Mouse (Mus musculus): Measurements from ENCODE around the gene Plk1. TPM values are rescaled to one million over a fixed set of nuclear protein-coding genes. Genes with fewer than 3 reads are reported as not detected.

The Plk1 gene
- total and polyA plus RNA-seq, 2 experiments, result 0.42 to 0.74 TPM

DNA sequence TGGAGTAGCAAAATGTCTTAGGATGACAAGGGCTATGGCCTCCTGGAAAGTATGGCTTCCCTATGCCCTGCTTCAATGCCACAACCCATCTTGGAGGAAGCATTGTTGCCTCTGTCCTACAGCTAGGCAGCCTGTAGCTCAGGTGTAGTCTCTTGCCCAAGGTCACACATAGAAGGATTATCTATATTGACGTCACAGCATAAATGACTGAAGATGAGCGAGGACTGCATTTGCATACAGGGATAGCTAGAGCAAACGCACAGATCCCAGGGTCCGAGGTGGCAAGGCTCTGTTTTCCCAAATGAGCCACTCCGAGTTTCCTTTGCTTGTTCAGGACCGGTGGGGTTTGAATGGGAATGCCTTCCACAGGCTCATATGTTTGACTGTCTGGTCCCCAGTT lies 11.5 kb downstream of the Plk1 start:
- TF ChIP-seq CTCF (IDR thresholded peaks at IDR 0.05; ENCODE audit: low read depth, low read length) (no peak), POLR2A (IDR thresholded peaks at IDR 0.05; ENCODE audit: extremely low read depth, insufficient read depth, low read length) (no peak)
- no peak overlapping the region for H3K4me3 ChIP-seq (ENCODE audit: insufficient read depth, low read depth, low read length)
- no peak for DNase-seq (ENCODE audit: extremely low read depth, low read depth, low spot score)
- no peaks in the 10 kb centered on the region for H3K79me2 ChIP-seq (ENCODE audit: control insufficient read depth, insufficient read depth, low read length)
- no peaks in the 10 kb centered on the region for H3K27me3 ChIP-seq (ENCODE audit: control insufficient read depth, insufficient read depth, low read length)
- no peak overlapping the region for H3K9ac ChIP-seq (ENCODE audit: low read depth, low read length)
- no peaks in the 10 kb centered on the region for H3K36me3 ChIP-seq (ENCODE audit: control insufficient read depth, insufficient read depth, low read length)
- 90% methylated on average over 6 of the region's 6 CpGs for WGBS
- no peak overlapping the region for H3K27ac ChIP-seq (replicated peaks; ENCODE audit: insufficient read depth, low read depth, low read length)
- no peaks in the 10 kb centered on the region for H3K4me1 ChIP-seq (ENCODE audit: control insufficient read depth, insufficient read depth, low read length)

- Histone ChIP-seq H3K27me3 (ENCODE audit: control insufficient read depth, insufficient read depth, low read length) (no peaks in the 10 kb centered on the region), H3K79me2 (ENCODE audit: control insufficient read depth, insufficient read depth, low read length) (no peaks in the 10 kb centered on the region), H3K4me1 (ENCODE audit: control insufficient read depth, insufficient read depth, low read length) (no peaks in the 10 kb centered on the region), H3K27ac (replicated peaks; ENCODE audit: insufficient read depth, low read depth, low read length) (no peak overlapping the region), H3K36me3 (ENCODE audit: control insufficient read depth, insufficient read depth, low read length) (no peaks in the 10 kb centered on the region), H3K4me3 (ENCODE audit: insufficient read depth, low read depth, low read length) (no peak overlapping the region), H3K9ac (ENCODE audit: low read depth, low read length) (no peak overlapping the region)
- WGBS, result 81% methylated on average over 10 of the region's 10 CpGs
- TF ChIP-seq POLR2A (IDR thresholded peaks at IDR 0.05; ENCODE audit: extremely low read depth, insufficient read depth, low read length) (no peak), CTCF (IDR thresholded peaks at IDR 0.05; ENCODE audit: low read depth, low read length) (no peak)
- no peak for DNase-seq (ENCODE audit: extremely low read depth, low read depth, low spot score)
Observed at GRCm38 (mm10) chr7:122171613-122172012, 12.4 kb downstream of the Plk1 start.

GRCm38 (mm10) chr7:122180720-122181119 lies 21.5 kb downstream of the Plk1 start:
- no peak for DNase-seq (ENCODE audit: extremely low read depth, low read depth, low spot score)
- Histone ChIP-seq H3K36me3 (ENCODE audit: control insufficient read depth, insufficient read depth, low read length) (no peaks in the 10 kb centered on the region), H3K27ac (replicated peaks; ENCODE audit: insufficient read depth, low read depth, low read length) (no peak overlapping the region), H3K4me3 (ENCODE audit: insufficient read depth, low read depth, low read length) (no peak overlapping the region), H3K9ac (ENCODE audit: low read depth, low read length) (no peak overlapping the region), H3K79me2 (ENCODE audit: control insufficient read depth, insufficient read depth, low read length) (no peaks in the 10 kb centered on the region), H3K4me1 (ENCODE audit: control insufficient read depth, insufficient read depth, low read length) (no peaks in the 10 kb centered on the region), H3K27me3 (ENCODE audit: control insufficient read depth, insufficient read depth, low read length) (no peaks in the 10 kb centered on the region; the same call in 1 of the 2 replicates)
- no peak for TF ChIP-seq CTCF (IDR thresholded peaks at IDR 0.05; ENCODE audit: low read depth, low read length)
- no peak for TF ChIP-seq POLR2A (IDR thresholded peaks at IDR 0.05; ENCODE audit: extremely low read depth, insufficient read depth, low read length)
- WGBS, result 50% methylated on average over 7 of the region's 7 CpGs

DNA sequence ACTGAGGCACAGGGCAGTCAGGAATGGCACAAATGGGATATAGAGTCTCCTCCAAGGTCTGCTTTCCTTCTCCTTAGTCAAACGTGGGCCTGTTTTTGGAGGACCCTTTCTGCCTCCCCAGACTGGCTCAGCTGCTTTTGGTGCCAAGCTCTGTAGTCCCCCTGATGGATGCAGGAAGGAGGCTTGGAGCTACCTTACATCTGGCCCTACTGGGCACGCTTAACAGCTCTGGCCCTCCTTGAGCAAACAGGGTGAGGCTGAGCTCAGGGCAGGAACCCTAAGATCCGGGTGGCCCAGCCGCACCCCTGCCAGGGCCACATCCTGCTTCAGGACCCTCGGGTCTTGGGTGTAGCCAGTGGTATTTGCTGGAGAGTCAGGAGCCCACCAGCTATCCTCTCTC lies 25.3 kb downstream of the Plk1 start:
- H3K9ac ChIP-seq (ENCODE audit: low read depth, low read length), result no peak overlapping the region
- no peak for TF ChIP-seq CTCF (IDR thresholded peaks at IDR 0.05; ENCODE audit: low read depth, low read length)
- TF ChIP-seq POLR2A (IDR thresholded peaks at IDR 0.05; ENCODE audit: extremely low read depth, insufficient read depth, low read length), result no peak
- WGBS, result 64% methylated on average over 5 of the region's 5 CpGs
- H3K4me3 ChIP-seq (ENCODE audit: insufficient read depth, low read depth, low read length), result no peak overlapping the region
- H3K27ac ChIP-seq (replicated peaks; ENCODE audit: insufficient read depth, low read depth, low read length), result no peak overlapping the region
- H3K27me3 ChIP-seq (ENCODE audit: control insufficient read depth, insufficient read depth, low read length), result no peaks in the 10 kb centered on the region; the same call in 1 of the 2 replicates
- H3K36me3 ChIP-seq (ENCODE audit: control insufficient read depth, insufficient read depth, low read length), result no peaks in the 10 kb centered on the region
- no peaks in the 10 kb centered on the region for H3K4me1 ChIP-seq (ENCODE audit: control insufficient read depth, insufficient read depth, low read length)
- DNase-seq (ENCODE audit: extremely low read depth, low read depth, low spot score), result no peak
- no peaks in the 10 kb centered on the region for H3K79me2 ChIP-seq (ENCODE audit: control insufficient read depth, insufficient read depth, low read length)

GRCm38 (mm10) chr7:122186043-122186442 lies 26.8 kb downstream of the Plk1 start, which contains the start of gene Ern2:
Gene Ern2, minus strand, starts transcription at chr7:122186207.
- TF ChIP-seq CTCF (IDR thresholded peaks at IDR 0.05; ENCODE audit: low read depth, low read length), result no peak
- TF ChIP-seq POLR2A (IDR thresholded peaks at IDR 0.05; ENCODE audit: extremely low read depth, insufficient read depth, low read length), result no peak
- 19% methylated on average over 17 of the region's 17 CpGs for WGBS
- no peak for DNase-seq (ENCODE audit: extremely low read depth, low read depth, low spot score)
- no peak within 1 kb of the TSS for H3K27ac ChIP-seq (replicated peaks; ENCODE audit: insufficient read depth, low read depth, low read length)
- H3K79me2 ChIP-seq (ENCODE audit: control insufficient read depth, insufficient read depth, low read length), result no peaks in the 10 kb centered on the region
- no peak within 1 kb of the TSS for H3K9ac ChIP-seq (ENCODE audit: low read depth, low read length)
- no peaks in the 10 kb centered on the region for H3K36me3 ChIP-seq (ENCODE audit: control insufficient read depth, insufficient read depth, low read length)
- no peak within 1 kb of the TSS for H3K4me3 ChIP-seq (ENCODE audit: insufficient read depth, low read depth, low read length)
- no peaks in the 10 kb centered on the region; the same call in 1 of the 2 replicates for H3K27me3 ChIP-seq (ENCODE audit: control insufficient read depth, insufficient read depth, low read length)
- H3K4me1 ChIP-seq (ENCODE audit: control insufficient read depth, insufficient read depth, low read length), result no peaks in the 10 kb centered on the region

- H3K27ac ChIP-seq (replicated peaks; ENCODE audit: insufficient read depth, low read depth, low read length), result no peak overlapping the region
- peak; percentile 15 for DNase-seq (ENCODE audit: extremely low read depth, low read depth, low spot score)
- TF ChIP-seq POLR2A (IDR thresholded peaks at IDR 0.05; ENCODE audit: extremely low read depth, insufficient read depth, low read length) (no peak), CTCF (IDR thresholded peaks at IDR 0.05; ENCODE audit: low read depth, low read length) (peak; percentile 78)
- H3K79me2 ChIP-seq (ENCODE audit: control insufficient read depth, insufficient read depth, low read length), result no peaks in the 10 kb centered on the region
- H3K4me3 ChIP-seq (ENCODE audit: insufficient read depth, low read depth, low read length), result no peak overlapping the region
- H3K27me3 ChIP-seq (ENCODE audit: control insufficient read depth, insufficient read depth, low read length), result no peaks in the 10 kb centered on the region; the same call in 1 of the 2 replicates
- H3K9ac ChIP-seq (ENCODE audit: low read depth, low read length), result no peak overlapping the region
- WGBS, result 45% methylated on average over 7 of the region's 7 CpGs
- no peaks in the 10 kb centered on the region for H3K36me3 ChIP-seq (ENCODE audit: control insufficient read depth, insufficient read depth, low read length)
- H3K4me1 ChIP-seq (ENCODE audit: control insufficient read depth, insufficient read depth, low read length), result no peaks in the 10 kb centered on the region
Observed at GRCm38 (mm10) chr7:122189484-122189883, 30.2 kb downstream of the Plk1 start.

Data from liver, adult 2 months (tissue).